Mouse (Mus musculus): Measurements from ENCODE around the gene Dus2. TPM values are rescaled to one million over a fixed set of nuclear protein-coding genes. Genes with fewer than 3 reads are reported as not detected.

Dus2 gene
- polyA plus RNA-seq, 1 experiment from 2014 or later = 22.3 TPM

GRCm38 (mm10) chr8:106069565-106069964 lies 78.4 kb downstream of the Dus2 start:
- H3K4me3 ChIP-seq = no peak overlapping the region
- 30% methylated on average over 1 of the region's 1 CpGs for WGBS
- no peaks in the 10 kb centered on the region for H3K4me1 ChIP-seq
- no peak overlapping the region for H3K4me2 ChIP-seq
- ATAC-seq (ENCODE audit: insufficient number of reproducible peaks, low FRiP score, low TSS enrichment, low read depth) = no peak
- no peak overlapping the region for H3K9ac ChIP-seq
- no peak overlapping the region for H3K27ac ChIP-seq
- H3K9me3 ChIP-seq = no peaks in the 10 kb centered on the region
- H3K27me3 ChIP-seq = no peaks in the 10 kb centered on the region
- H3K36me3 ChIP-seq = no peaks in the 10 kb centered on the region

GRCm38 (mm10) chr8:106072113-106072512 lies 81.0 kb downstream of the Dus2 start:
- no peak overlapping the region for H3K27ac ChIP-seq
- ATAC-seq (ENCODE audit: insufficient number of reproducible peaks, low FRiP score, low TSS enrichment, low read depth) = no peak
- H3K4me1 ChIP-seq = no peaks in the 10 kb centered on the region
- H3K9ac ChIP-seq = no peak overlapping the region
- H3K9me3 ChIP-seq = no peaks in the 10 kb centered on the region
- H3K4me3 ChIP-seq = no peak overlapping the region
- H3K4me2 ChIP-seq = no peak overlapping the region
- no peaks in the 10 kb centered on the region for H3K36me3 ChIP-seq
- H3K27me3 ChIP-seq = no peaks in the 10 kb centered on the region

- Histone ChIP-seq H3K4me2 (no peak overlapping the region), H3K9me3 (no peaks in the 10 kb centered on the region), H3K27me3 (no peaks in the 10 kb centered on the region), H3K27ac (no peak overlapping the region), H3K4me1 (no peaks in the 10 kb centered on the region), H3K4me3 (no peak overlapping the region), H3K36me3 (peaks cover 6% of the 10 kb centered on the region), H3K9ac (no peak overlapping the region)
- ATAC-seq (ENCODE audit: insufficient number of reproducible peaks, low FRiP score, low TSS enrichment, low read depth) = no peak
Observed at GRCm38 (mm10) chr8:106074236-106074635, 83.1 kb downstream of the Dus2 start.

GRCm38 (mm10) chr8:106074659-106075058 lies 83.5 kb downstream of the Dus2 start:
- Histone ChIP-seq H3K4me2 (no peak overlapping the region), H3K4me1 (no peaks in the 10 kb centered on the region), H3K9ac (no peak overlapping the region), H3K27ac (no peak overlapping the region), H3K27me3 (no peaks in the 10 kb centered on the region), H3K9me3 (no peaks in the 10 kb centered on the region), H3K36me3 (peaks cover 10% of the 10 kb centered on the region), H3K4me3 (no peak overlapping the region)
- WGBS = 75% methylated on average over 1 of the region's 1 CpGs
- ATAC-seq (ENCODE audit: insufficient number of reproducible peaks, low FRiP score, low TSS enrichment, low read depth) = no peak

GRCm38 (mm10) chr8:106075161-106075862 lies 84.2 kb downstream of the Dus2 start:
- Histone ChIP-seq H3K4me3 (no peak overlapping the region), H3K4me1 (no peaks in the 10 kb centered on the region), H3K9me3 (no peaks in the 10 kb centered on the region), H3K4me2 (no peak overlapping the region), H3K27ac (no peak overlapping the region), H3K36me3 (peaks cover 10% of the 10 kb centered on the region), H3K27me3 (no peaks in the 10 kb centered on the region), H3K9ac (no peak overlapping the region)
- no peak for ATAC-seq (ENCODE audit: insufficient number of reproducible peaks, low FRiP score, low TSS enrichment, low read depth)
- 76% methylated on average over 9 of the region's 9 CpGs for WGBS

- no peaks in the 10 kb centered on the region for H3K27me3 ChIP-seq
- H3K36me3 ChIP-seq = peaks cover 15% of the 10 kb centered on the region
- no peaks in the 10 kb centered on the region for H3K4me1 ChIP-seq
- no peak overlapping the region for H3K4me2 ChIP-seq
- no peak overlapping the region for H3K27ac ChIP-seq
- ATAC-seq (ENCODE audit: insufficient number of reproducible peaks, low FRiP score, low TSS enrichment, low read depth) = no peak
- no peaks in the 10 kb centered on the region for H3K9me3 ChIP-seq
- no peak overlapping the region for H3K9ac ChIP-seq
- H3K4me3 ChIP-seq = no peak overlapping the region
- WGBS = 96% methylated on average over 5 of the region's 5 CpGs
Observed at GRCm38 (mm10) chr8:106075863-106076174, 84.7 kb downstream of the Dus2 start.

- no peak for ATAC-seq (ENCODE audit: insufficient number of reproducible peaks, low FRiP score, low TSS enrichment, low read depth)
- no peaks in the 10 kb centered on the region for H3K4me1 ChIP-seq
- H3K9ac ChIP-seq = no peak overlapping the region
- no peak overlapping the region for H3K27ac ChIP-seq
- no peaks in the 10 kb centered on the region for H3K9me3 ChIP-seq
- no peak overlapping the region for H3K4me3 ChIP-seq
- H3K36me3 ChIP-seq = peaks cover 20% of the 10 kb centered on the region
- no peaks in the 10 kb centered on the region for H3K27me3 ChIP-seq
- no peak overlapping the region for H3K4me2 ChIP-seq
- 66% methylated on average over 5 of the region's 5 CpGs for WGBS
Observed at GRCm38 (mm10) chr8:106076612-106077011, 85.5 kb downstream of the Dus2 start.

- Histone ChIP-seq H3K4me2 (no peak overlapping the region), H3K9ac (no peak overlapping the region), H3K4me1 (no peaks in the 10 kb centered on the region), H3K36me3 (peaks cover 22% of the 10 kb centered on the region), H3K27me3 (no peaks in the 10 kb centered on the region), H3K27ac (no peak overlapping the region), H3K9me3 (no peaks in the 10 kb centered on the region), H3K4me3 (no peak overlapping the region)
- 88% methylated on average over 1 of the region's 1 CpGs for WGBS
- no peak for ATAC-seq (ENCODE audit: insufficient number of reproducible peaks, low FRiP score, low TSS enrichment, low read depth)
Observed at GRCm38 (mm10) chr8:106077452-106078067, 86.4 kb downstream of the Dus2 start.

GRCm38 (mm10) chr8:106102321-106102720 lies 111.2 kb downstream of the Dus2 start:
- Histone ChIP-seq H3K27me3 (no peaks in the 10 kb centered on the region), H3K36me3 (peaks cover 31% of the 10 kb centered on the region)
- 91% methylated on average over 4 of the region's 4 CpGs for WGBS

More at GRCm38 (mm10) chr8:106102321-106102720, 111.2 kb downstream of the Dus2 start:
- ATAC-seq (ENCODE audit: insufficient number of reproducible peaks, low FRiP score, low TSS enrichment, low read depth) = no peak
- Histone ChIP-seq H3K4me2 (no peak overlapping the region), H3K27ac (no peak overlapping the region), H3K9me3 (no peaks in the 10 kb centered on the region), H3K9ac (no peak overlapping the region), H3K4me3 (no peak overlapping the region), H3K4me1 (no peaks in the 10 kb centered on the region)

Small RNA genes lying within 50 kb of the gene (microRNA-seq; reads per million reads assigned to microRNA genes)
- not detected for gene Mir7074

Other genes with a start within 250 kb of the Dus2 start
- 20.1 and 22.1 TPM in 2 replicates for gene Gfod2, start 232.7 kb upstream of the Dus2 start, polyA plus RNA-seq (2015; fragmentation: Nextera tagmentation; extraction: Ambion mirVana)
- gene Ranbp10, start 164.0 kb upstream of the Dus2 start, polyA plus RNA-seq (2015; fragmentation: Nextera tagmentation; extraction: Ambion mirVana) = 11.1 and 11.7 TPM in 2 replicates
- 0.28 and 0.47 TPM in 2 replicates for gene Tsnaxip1, start 163.6 kb upstream of the Dus2 start, polyA plus RNA-seq (2015; fragmentation: Nextera tagmentation; extraction: Ambion mirVana)
- gene Cenpt, start 138.1 kb upstream of the Dus2 start, polyA plus RNA-seq (2015; fragmentation: Nextera tagmentation; extraction: Ambion mirVana) = 42.3 and 44.7 TPM in 2 replicates
- gene Thap11, start 136.2 kb upstream of the Dus2 start, polyA plus RNA-seq (2015; fragmentation: Nextera tagmentation; extraction: Ambion mirVana) = 71.2 and 73.0 TPM in 2 replicates
- 195 and 202 TPM in 2 replicates for gene Nutf2, start 130.8 kb upstream of the Dus2 start, polyA plus RNA-seq (2015; fragmentation: Nextera tagmentation; extraction: Ambion mirVana)
- 47.3 and 49.5 TPM in 2 replicates for gene Edc4, start 110.5 kb upstream of the Dus2 start, polyA plus RNA-seq (2015; fragmentation: Nextera tagmentation; extraction: Ambion mirVana)
- 0.26 and 0.41 TPM in 2 replicates for gene Nrn1l, start 97.8 kb upstream of the Dus2 start, polyA plus RNA-seq (2015; fragmentation: Nextera tagmentation; extraction: Ambion mirVana)
- gene Pskh1, start 90.9 kb upstream of the Dus2 start, polyA plus RNA-seq (2015; fragmentation: Nextera tagmentation; extraction: Ambion mirVana) = 36.1 and 38.6 TPM in 2 replicates
- 0.96 and 1.1 TPM in 2 replicates for gene Ctrl, start 57.5 kb upstream of the Dus2 start, polyA plus RNA-seq (2015; fragmentation: Nextera tagmentation; extraction: Ambion mirVana)
- gene Psmb10, start 52.9 kb upstream of the Dus2 start, polyA plus RNA-seq (2015; fragmentation: Nextera tagmentation; extraction: Ambion mirVana) = 30.0 and 30.7 TPM in 2 replicates
- gene Lcat, start 48.0 kb upstream of the Dus2 start, polyA plus RNA-seq (2015; fragmentation: Nextera tagmentation; extraction: Ambion mirVana) = 3.1 and 3.2 TPM in 2 replicates
- gene Slc12a4, start 25.2 kb upstream of the Dus2 start, polyA plus RNA-seq (2015; fragmentation: Nextera tagmentation; extraction: Ambion mirVana) = 57.6 and 62.7 TPM in 2 replicates
- gene Dpep3, start 11.9 kb upstream of the Dus2 start, polyA plus RNA-seq (2015; fragmentation: Nextera tagmentation; extraction: Ambion mirVana) = not detected in 2 replicates
- not detected in 2 replicates for gene Dpep2nb, start 14.6 kb downstream of the Dus2 start, polyA plus RNA-seq (2015; fragmentation: Nextera tagmentation; extraction: Ambion mirVana)
- gene Ddx28, start 20.5 kb downstream of the Dus2 start, polyA plus RNA-seq (2015; fragmentation: Nextera tagmentation; extraction: Ambion mirVana) = 18.4 and 19.0 TPM in 2 replicates
- gene Nfatc3, start 67.5 kb downstream of the Dus2 start, polyA plus RNA-seq (2015; fragmentation: Nextera tagmentation; extraction: Ambion mirVana) = 5.7 and 6.9 TPM in 2 replicates
- 57.6 and 58.3 TPM in 2 replicates for gene Esrp2, start 145.6 kb downstream of the Dus2 start, polyA plus RNA-seq (2015; fragmentation: Nextera tagmentation; extraction: Ambion mirVana)
- gene Pla2g15, start 159.1 kb downstream of the Dus2 start, polyA plus RNA-seq (2015; fragmentation: Nextera tagmentation; extraction: Ambion mirVana) = 17.9 and 19.9 TPM in 2 replicates
- 36.5 and 41.0 TPM in 2 replicates for gene Slc7a6, start 177.5 kb downstream of the Dus2 start, polyA plus RNA-seq (2015; fragmentation: Nextera tagmentation; extraction: Ambion mirVana)
- gene Slc7a6os, start 219.6 kb downstream of the Dus2 start, polyA plus RNA-seq (2015; fragmentation: Nextera tagmentation; extraction: Ambion mirVana) = 31.7 TPM in 2 replicates
- gene Prmt7, start 219.6 kb downstream of the Dus2 start, polyA plus RNA-seq (2015; fragmentation: Nextera tagmentation; extraction: Ambion mirVana) = 42.5 and 43.0 TPM in 2 replicates